Mouse (Mus musculus): ENCODE measurements around the gene Arid1b.

DNA sequence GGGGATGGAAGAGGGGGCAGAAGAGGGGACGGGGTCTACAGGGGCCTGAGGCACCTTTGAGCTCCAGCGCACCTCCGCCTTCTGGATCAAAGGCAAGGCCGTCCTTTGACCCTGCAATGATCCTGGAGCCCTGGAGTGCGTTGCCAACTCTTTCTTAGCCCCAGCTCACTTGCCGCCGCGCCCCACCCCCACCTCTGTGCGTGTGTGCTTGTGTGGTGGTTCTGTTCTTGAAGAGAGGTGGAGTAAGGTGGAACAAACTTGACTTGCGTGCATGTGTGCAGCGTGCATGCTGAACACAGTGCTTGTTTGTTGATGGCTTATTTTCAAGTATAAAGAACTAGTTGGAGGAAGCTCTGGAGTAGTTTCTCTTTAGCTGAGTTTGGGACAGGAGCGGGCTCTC is 95.4 kb downstream of the Arid1b start:
- TF ChIP-seq CTCF (IDR thresholded peaks at IDR 0.05; ENCODE audit: borderline replicate concordance, extremely low read depth, insufficient read depth, insufficient read length) = no peak
- no peak for TF ChIP-seq POLR2A (IDR thresholded peaks at IDR 0.05; ENCODE audit: borderline replicate concordance, extremely low read depth, insufficient read depth, insufficient read length, poor library complexity, severe bottlenecking)
